Comparison of ENCODE assay signal across 11 mouse cellular contexts in the genomic region with DNA sequence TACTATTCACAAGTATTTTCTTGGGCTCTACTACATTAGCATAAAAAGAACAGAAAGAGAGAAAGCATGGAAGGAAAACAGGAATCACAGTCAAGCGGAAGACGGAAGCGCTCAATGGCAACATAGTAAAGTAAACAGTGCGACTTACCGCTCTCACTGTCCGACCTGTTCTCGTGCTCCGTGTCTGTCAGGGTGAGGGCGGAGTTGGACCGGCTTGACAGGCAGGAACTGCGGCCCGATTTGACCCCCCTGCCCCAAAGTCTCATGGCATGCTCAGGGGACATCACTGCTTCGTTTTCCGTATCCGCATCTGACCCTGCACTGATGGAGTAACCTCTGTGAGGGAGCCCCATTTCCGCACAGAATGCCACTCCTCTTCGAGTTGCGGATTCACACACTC.
DNase-seq lines count a peak whose midpoint lies in the region; ATAC-seq and TF ChIP-seq lines count a peak whose summit lies in the region.
"Had no signal": no experiment of that assay in that cellular context is flagged by ENCODE, and none has a peak within 500 bp of the region (broad histone marks: within the 10 kb centered on the region; RNA-seq: fewer than 3 reads in every experiment).

No protein-coding gene starts in this region.

- no peak for ATAC-seq in lung, embryonic 14.5 days (ENCODE audit: insufficient read depth)
- ATAC-seq in embryonic facial prominence, embryonic 12.5 days (ENCODE audit: insufficient number of reproducible peaks, insufficient read depth, low FRiP score, low TSS enrichment): no peak
- no peak for ATAC-seq in forebrain, embryonic 16.5 days

- no peaks in the 10 kb centered on the region for H3K4me1 ChIP-seq in lung, embryonic 14.5 days (ENCODE audit: insufficient read depth)
- peaks cover 15% of the 10 kb centered on the region; the same call in 1 of the 2 replicates for H3K4me1 ChIP-seq in embryonic facial prominence, embryonic 12.5 days
- H3K4me1 ChIP-seq in forebrain, embryonic 16.5 days (replicated peaks; ENCODE audit: control insufficient read depth, insufficient read depth, low read length): peaks cover 10% of the 10 kb centered on the region; the same call in 1 of the 2 replicates
- peaks cover 5% of the 10 kb centered on the region; the same call in 1 of the 2 replicates for H3K4me1 ChIP-seq in olfactory bulb, adult 2 months (ENCODE audit: control insufficient read depth, insufficient read depth, low read length)

- DNase-seq in lung, embryonic 14.5 days: no peak
- no peak for DNase-seq in lung, postnatal 14 days
- DNase-seq in kidney, postnatal 36 days: no peak
- DNase-seq in spleen, adult 12 weeks (ENCODE audit: low spot score): no peak
- DNase-seq in embryo, embryonic 11 days: no peak
- DNase-seq: lung, postnatal 36 days; thymus, postnatal 4 days had no signal

- no peak for TF ChIP-seq POLR2A in olfactory bulb, adult 2 months (IDR thresholded peaks at IDR 0.05; ENCODE audit: insufficient read depth, low read depth, low read length)

- no peak overlapping the region for H3K27ac ChIP-seq in lung, embryonic 14.5 days (ENCODE audit: low read depth)
- no peak overlapping the region for H3K27ac ChIP-seq in embryonic facial prominence, embryonic 12.5 days
- no peak overlapping the region for H3K27ac ChIP-seq in forebrain, embryonic 16.5 days (ENCODE audit: low read length)
- no peak overlapping the region for H3K27ac ChIP-seq in olfactory bulb, adult 2 months (ENCODE audit: insufficient read depth, low read depth, low read length)

- H3K4me2 ChIP-seq in lung, embryonic 14.5 days: peak overlapping the region; percentile 8
- peak overlapping the region; percentile 44 for H3K4me2 ChIP-seq in embryonic facial prominence, embryonic 12.5 days (replicated peaks)
- H3K4me2 ChIP-seq in forebrain, embryonic 16.5 days (ENCODE audit: low read length): peak overlapping the region; percentile 59

- no peaks in the 10 kb centered on the region for H3K27me3 ChIP-seq in lung, embryonic 14.5 days (ENCODE audit: insufficient read depth, low read length)
- no peaks in the 10 kb centered on the region for H3K27me3 ChIP-seq in embryonic facial prominence, embryonic 12.5 days
- H3K27me3 ChIP-seq in forebrain, embryonic 16.5 days (replicated peaks; ENCODE audit: control insufficient read depth, insufficient read depth, low read length): no peaks in the 10 kb centered on the region

- no peak for TF ChIP-seq CTCF in lung, embryonic 14.5 days (IDR thresholded peaks at IDR 0.05; ENCODE audit: low read depth)
- TF ChIP-seq CTCF in olfactory bulb, adult 2 months (IDR thresholded peaks at IDR 0.05; ENCODE audit: insufficient read depth, low read depth, low read length): no peak

- no peaks in the 10 kb centered on the region for H3K9me3 ChIP-seq in lung, embryonic 14.5 days (ENCODE audit: low read depth, low read length)
- H3K9me3 ChIP-seq in embryonic facial prominence, embryonic 12.5 days: no peaks in the 10 kb centered on the region
- no peaks in the 10 kb centered on the region for H3K9me3 ChIP-seq in forebrain, embryonic 16.5 days (ENCODE audit: control insufficient read depth, low read length)

- H3K36me3 ChIP-seq in lung, embryonic 14.5 days (ENCODE audit: insufficient read depth): no peaks in the 10 kb centered on the region
- no peaks in the 10 kb centered on the region for H3K36me3 ChIP-seq in embryonic facial prominence, embryonic 12.5 days
- H3K36me3 ChIP-seq in forebrain, embryonic 16.5 days (ENCODE audit: control insufficient read depth, insufficient read depth): no peaks in the 10 kb centered on the region
- H3K36me3 ChIP-seq: G1E had no signal

- 59% methylated on average over 18 of the region's 18 CpGs for WGBS in lung, embryonic 14.5 days
- 40% methylated on average over 18 of the region's 18 CpGs for WGBS in embryonic facial prominence, embryonic 12.5 days
- 32% methylated on average over 18 of the region's 18 CpGs for WGBS in forebrain, embryonic 16.5 days
- 59% methylated on average over 18 of the region's 18 CpGs for WGBS in olfactory bulb, adult 2 months

- no peak overlapping the region for H3K9ac ChIP-seq in lung, embryonic 14.5 days
- 0 out of 2 replicates have a peak overlapping the region, but pooled peaks have one; percentile 15 for H3K9ac ChIP-seq in embryonic facial prominence, embryonic 12.5 days
- H3K9ac ChIP-seq in forebrain, embryonic 16.5 days (replicated peaks; ENCODE audit: low read depth, low read length): no peak overlapping the region; the same call in 1 of the 2 replicates

- H3K4me3 ChIP-seq in lung, embryonic 14.5 days (ENCODE audit: low read depth, low read length): no peak overlapping the region
- peak overlapping the region; percentile 15 for H3K4me3 ChIP-seq in embryonic facial prominence, embryonic 12.5 days
- peak overlapping the region; percentile 43 for H3K4me3 ChIP-seq in forebrain, embryonic 16.5 days (replicated peaks; ENCODE audit: low read length)
- H3K4me3 ChIP-seq in olfactory bulb, adult 2 months (ENCODE audit: insufficient read depth, low read depth, low read length): peak overlapping the region; percentile 26

Comparison
In these comparisons a context has a peak if more than half of its experiments do, and no peak if none do; other contexts are left out.
1. H3K4me2 ChIP-seq: peak in every context shown above with its lines; median percentile 59 in forebrain, embryonic 16.5 days; 44 in embryonic facial prominence, embryonic 12.5 days; 8 in lung, embryonic 14.5 days.